Mouse (Mus musculus) frontal cortex, adult (tissue): ENCODE data around the gene March9.
"Not testable (repeated sequence)": the region's sequence is repeated elsewhere in the genome, so short reads cannot be mapped to it uniquely, and the experiment has no call there.

Experiments
- ATAC-seq: cut with Nextera tagmentation; 2 replicates; pipeline ENCODE4 v1.9.2; 2017; ENCODE audit warnings: mild to moderate bottlenecking, moderate library complexity, mixed read lengths; ENCODE audit not compliant: low TSS enrichment

March9 gene

DNA sequence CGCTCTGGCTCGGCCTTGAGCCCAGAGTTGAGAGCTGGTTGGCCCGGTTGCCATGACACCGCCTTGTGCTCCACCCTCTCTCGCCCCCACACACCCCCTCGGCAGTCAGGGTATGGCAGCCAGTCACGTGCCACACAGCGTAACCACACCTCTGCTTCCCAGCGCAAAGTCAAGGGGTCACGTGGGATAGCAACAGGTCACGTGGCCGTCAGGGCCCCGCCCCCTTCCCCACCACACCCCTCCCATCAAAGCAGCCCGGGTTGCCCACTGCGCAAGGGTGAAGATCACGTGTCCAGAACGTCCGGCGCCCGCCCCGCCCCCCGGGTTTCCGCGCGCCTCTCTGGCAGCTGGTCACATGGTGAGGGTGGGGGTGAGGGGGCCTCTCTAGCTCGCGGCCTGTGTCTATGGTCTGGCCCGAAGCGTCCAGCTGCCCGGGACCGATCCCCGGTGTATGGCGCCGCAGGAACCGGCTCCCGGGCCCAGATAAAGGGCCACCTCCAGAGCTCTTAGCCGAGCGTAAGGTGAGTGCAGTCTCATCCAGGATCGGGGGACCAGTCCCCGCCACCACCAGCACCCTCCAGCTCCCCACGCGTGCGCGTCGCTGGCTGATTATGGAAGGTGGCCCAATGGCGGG, 3.4 kb upstream of the March9 start, which contains the start of gene Cdk4:
Gene Cdk4 (plus strand): TSS at position 296 of the 634 bp plus-strand sequence.
- ATAC-seq = peak; percentile 58

DNA sequence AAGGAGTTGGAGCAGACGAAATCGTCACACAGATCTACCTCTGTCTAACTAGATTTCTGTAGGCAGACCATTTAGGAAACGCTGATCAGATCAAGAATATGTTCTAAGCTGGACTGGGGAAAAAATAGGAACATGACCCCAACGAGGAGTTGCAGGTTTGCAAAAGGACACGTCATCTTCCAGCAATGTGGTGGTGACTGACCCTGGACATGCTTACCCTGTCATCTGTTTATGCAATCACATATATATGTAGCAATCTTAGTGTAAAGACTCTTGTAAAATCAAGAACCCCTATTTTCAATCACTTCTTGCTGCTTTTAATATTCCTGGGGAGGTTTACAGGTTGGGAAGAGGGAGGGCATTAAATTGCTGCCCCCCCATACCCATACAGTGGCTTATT, 2.5 kb upstream of the March9 start:
- no peak for ATAC-seq

DNA sequence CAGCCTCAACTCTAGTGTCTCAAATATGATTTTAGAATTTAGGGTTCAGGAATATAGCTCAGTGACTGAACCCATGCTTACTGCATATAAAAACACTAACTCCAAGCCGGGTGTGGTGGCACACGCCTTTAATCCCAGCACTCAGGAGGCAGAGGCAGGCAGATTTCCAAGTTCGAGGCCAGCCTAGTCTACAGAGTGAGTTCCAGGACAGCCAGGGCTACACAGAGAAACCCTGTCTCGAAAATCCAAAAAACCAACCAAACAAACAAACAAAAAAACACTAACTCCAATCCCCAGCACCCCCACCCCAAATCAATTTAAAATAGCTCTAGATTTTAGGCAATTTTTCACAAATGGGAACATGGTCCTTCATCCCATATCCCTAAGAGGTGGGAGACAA, 2.1 kb upstream of the March9 start:
- not testable (repeated sequence) for ATAC-seq

DNA sequence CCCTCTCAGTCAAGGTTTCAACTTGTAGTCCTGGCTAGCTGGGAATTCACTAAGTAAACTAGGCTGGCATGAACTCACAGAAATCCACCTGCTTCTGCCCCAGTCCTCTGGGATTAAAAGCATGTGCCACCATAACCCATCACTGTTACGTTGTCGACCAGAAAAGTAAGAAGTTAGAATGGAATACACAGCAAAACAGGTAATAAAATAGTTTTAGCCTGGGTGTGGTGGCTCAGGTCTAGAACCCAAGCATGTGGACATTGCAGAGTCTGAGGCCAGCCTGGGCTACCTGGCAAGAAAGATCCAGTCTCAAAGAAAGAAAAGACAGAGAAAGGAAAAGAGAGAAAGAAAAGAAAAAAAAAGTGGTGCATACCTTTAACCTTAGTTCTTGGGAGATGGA, 1.5 kb upstream of the March9 start:
- ATAC-seq = no peak

DNA sequence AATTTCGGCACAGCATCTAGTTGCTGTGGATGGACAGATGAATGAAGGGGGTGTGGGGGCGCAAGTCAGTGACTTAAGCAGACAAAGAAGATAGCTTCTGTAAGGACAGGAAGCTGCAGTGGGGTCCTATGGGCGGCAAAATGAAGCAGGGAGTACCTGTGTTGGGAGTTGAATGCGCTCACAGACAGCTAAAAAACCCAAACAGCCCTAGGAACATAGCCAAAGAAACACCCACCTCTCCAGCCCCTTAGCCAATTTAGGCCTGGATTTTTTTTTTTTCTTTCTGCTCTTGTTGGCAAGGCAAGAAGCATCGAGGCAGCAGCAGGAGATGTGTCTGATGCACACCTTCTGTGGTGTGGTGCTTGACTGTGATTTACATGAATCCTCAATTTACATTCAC, 1.1 kb upstream of the March9 start:
- no peak for ATAC-seq

DNA sequence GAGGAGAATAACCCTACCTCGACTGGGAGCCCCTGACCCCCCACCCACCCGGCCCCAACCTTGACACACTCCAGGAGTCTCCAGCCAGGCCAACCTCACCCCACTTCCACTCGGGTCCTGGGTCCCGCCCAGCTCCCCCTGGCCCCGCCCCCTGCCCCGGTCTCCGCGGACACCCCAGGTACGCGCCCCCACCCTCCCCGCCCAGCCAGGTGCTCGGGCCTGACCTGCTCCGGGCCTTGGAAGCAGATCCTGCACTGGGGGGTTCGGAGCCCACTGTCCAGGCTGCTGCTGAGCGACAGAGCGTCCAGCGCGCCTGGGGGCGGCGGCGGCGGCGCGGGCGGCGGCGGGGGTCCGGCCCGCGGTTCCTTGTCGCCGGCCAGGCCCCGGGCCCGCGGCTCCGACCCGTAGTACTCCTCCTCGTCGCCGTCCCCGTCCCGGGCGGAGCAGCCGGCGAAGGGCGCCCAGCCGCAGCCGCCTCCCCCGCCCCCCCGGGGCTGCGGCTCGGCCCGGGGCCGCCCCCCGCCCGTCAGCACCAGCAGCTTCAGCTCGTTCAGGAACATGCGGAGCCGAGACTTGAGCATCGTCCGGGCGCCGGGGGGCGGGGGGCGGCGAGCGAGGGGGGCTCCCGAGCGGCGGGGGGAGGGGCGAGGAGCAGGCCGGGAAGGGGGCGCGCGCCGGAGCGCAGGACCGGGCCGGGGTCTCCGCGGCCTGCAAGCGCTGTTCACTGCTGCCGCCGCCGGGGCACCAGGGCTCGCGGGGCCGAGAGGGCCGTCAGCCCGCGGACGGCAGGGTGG, 613 bp downstream of the March9 start:
- no peak for ATAC-seq

DNA sequence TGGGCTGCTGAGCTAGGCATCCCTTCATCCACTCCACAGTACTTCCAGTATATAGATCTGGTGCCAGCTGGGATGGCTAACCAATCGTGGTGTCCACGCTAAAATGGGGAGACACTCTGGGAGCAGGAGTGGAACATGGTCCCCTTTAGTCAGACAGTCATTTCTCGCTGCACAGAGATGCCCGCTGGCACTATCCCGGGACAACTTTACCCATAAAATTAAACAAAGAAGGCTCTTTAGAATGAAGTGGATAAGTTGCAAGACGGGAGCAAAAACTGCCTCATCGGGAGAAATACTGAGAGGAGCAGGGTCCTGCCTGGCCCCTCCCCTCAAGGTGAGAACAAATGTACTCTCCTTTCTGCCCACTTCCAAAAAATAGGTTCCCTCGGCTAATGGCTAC, 1.3 kb downstream of the March9 start:
- ATAC-seq = no peak

DNA sequence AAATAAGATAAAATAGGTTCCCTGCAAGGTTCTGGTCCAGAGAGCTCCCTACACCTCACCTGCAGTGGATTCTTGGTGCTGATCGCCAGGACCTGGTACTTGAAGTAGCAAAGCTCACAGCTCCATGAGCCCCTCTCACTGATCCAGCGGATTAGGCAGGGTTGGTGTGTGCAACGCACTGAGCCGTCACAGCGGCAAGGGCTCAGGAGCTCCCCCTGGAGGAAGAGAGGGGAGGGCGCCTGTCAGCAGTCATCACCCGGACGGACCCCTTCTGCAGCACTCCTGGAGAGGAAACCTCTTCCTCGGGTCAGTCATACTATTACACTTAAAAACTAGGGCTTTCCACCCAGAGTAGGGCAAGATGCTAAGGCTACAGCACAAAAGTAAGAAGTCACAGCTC, 1.8 kb downstream of the March9 start:
- peak; percentile 40 for ATAC-seq

DNA sequence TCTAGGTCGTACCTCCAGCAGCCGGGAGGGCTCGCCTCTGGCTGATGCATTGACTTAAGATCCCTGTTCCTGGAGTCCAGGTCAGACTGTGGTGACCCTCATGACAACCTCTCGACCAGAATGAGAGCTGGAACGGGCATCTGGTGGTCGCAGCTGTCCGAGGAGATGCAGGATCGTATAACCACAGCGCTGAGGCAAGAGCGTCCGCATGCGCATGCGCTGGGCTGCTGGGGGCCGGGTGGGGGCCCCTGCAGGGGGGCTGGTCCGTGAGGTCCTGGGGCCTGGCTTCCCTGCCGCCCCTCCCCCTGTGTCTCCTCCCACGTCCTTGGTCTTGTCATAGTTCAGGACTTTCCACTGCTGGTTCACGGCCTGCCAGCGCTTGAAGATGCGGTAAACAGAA, 3.5 kb downstream of the March9 start:
- no peak for ATAC-seq

DNA sequence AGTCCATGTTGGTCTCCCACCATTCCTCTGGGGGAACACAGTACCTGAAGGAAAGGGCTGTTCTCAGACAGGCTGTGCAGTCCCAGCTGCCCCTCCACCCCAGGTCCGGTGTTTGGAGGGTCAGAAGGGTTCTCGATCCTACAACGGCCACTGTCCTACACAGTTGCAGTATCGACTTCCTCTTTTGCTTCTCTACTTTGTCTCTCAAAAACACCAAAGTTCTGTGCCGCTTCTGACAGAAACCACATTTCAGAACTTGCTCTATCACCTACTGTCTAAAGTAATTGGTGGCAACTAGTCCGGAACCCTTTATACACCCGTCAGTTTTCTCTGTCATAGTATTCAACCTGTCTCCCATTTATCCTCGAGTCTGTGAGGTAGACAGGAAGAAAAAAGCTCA, 4.6 kb downstream of the March9 start:
- ATAC-seq = no peak

DNA sequence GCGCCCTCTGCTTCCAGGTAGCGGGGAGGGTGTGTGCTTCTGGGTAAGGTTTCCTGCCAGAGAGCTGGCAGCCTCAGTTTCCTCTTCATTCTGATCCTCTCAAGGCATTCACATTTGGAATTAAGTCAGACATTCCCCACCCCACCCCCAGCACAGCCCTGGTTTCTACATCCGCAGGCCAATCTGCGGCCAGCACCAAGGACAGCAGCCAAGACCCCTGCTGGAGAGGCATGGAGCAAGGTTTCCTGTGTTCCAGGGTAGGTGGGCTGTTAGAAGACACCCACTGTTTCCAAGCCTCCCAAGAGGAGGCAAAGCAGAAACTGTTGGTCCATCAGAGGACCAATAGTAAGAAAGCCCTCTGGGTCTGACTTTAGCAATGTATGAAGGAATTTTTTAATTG, 5.3 kb downstream of the March9 start:
- no peak for ATAC-seq

DNA sequence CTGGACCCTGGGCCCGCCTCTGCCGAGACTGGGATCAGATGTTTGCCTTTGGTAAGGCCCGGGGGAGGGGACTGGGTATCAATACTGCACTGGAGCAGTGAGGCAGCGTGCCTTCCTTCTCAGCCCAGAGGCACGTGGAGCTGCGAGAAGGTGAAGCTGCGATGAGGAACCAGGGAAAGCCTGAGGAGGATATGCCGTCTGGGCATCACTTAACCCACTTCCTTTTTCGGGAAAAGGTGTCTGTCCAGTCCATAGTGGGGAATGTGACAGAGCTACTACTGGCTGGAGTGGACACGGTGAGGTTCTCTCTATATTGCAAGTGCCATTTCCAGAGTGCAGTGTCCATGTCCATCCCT, 9.9 kb downstream of the March9 start:
- ATAC-seq = no peak

DNA sequence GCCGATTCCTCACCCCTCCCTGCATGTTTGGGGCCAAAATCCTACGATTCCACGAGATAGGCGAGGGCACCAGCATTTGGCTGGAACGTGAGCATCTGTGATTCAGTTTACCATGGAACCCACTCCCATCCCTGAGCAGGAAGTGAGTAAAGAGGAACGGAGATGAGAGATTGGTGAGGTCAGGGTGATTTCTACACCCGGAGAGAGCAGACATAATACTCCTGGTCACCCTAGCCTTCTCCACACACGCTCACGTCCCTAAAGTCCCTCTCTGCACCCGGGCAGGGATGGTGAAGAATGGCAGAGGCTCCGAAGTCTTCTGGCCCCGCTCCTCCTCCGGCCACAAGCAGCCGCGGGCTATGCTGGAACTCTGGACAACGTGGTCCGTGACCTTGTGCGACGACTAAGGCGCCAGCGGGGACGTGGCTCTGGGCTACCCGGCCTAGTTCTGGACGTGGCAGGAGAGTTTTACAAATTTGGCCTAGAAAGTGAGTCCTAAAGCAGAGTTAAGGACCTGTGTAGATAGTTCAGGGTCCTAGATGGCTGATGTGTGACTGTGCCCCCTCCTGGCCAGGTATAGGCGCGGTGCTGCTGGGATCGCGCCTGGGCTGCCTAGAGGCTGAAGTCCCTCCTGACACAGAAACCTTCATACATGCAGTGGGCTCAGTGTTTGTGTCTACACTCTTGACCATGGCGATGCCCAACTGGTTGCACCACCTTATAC, 10.4 kb downstream of the March9 start:
- ATAC-seq = no peak

DNA sequence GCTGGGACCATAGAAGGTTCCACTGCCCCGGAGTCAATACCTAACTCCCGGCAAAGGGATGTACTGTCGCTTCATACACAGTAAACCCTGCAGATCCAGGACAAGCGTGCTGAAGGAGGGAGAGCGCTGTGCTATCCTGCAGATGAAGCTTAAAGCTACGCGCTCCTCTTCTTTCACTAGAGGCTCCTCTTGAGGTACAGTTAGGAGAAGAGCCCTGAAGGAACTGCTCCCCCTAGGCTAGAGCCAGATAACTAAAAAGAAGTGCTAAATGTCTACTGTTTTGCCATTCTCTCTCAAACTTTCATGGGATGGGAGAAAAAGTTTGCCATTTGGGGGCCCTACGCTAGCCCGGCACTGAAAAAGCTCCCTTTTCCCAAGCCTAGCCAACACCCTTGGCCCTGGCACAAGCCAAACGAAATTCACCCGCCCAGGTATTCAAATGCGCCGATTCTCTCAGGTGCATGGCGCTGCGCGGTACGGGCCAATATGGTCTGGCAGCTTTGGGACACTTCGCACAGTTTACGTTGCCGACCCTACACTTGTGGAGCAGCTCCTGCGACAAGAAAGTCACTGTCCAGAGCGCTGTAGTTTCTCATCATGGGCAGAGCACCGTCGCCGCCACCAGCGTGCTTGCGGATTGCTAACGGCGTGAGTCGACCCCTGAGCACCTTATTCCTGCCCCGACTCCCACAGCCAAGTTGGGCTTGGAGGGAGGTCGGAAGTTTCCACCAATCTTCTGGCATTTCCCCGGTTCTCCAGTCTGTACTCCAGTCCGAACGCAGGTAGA, 11.2 kb downstream of the March9 start:
- ATAC-seq = peak; percentile 75

DNA sequence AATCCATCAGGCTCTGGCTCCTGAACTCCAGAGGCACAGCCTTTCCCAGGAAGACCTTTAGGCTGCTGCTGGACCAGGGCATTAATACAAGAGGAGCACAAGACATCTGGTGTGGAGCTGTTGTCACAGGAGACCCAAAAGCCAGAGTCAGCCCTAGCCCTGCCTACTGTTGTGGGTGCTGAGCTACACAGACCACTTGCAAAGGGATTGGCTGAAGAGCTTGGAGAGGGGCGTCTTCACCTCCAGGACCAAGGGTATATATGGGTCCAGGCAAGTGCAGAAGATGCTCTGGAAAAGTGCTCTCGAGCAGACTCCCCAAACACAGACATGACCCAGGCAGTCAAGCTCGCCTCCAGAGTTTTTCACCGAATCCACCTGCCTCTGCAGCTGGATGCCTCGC, 12.0 kb downstream of the March9 start, which contains the start of gene Cyp27b1:
Gene Cyp27b1 (plus strand): TSS at position 297 of the 400 bp plus-strand sequence.
- ATAC-seq = no peak

DNA sequence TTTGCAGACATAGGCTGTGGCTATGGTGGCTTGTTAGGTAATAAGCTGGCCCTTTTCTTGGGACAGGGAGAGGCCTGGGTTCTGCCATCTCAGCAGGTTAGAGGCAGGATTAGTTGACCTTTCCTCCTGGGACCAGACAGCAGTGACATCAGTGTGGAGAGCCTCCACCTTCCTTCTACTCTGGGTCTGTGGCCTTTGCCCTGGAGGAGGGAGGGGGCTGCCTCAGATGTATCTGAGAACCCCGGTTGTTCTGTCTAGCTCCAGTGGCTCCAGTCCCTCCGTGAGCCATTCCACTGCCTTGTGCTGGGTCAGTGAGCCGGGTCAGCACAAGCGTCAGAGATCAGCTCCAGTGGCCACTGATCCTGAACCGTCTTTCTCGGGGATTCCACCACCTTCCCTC, 16.8 kb downstream of the March9 start:
- no peak for ATAC-seq

DNA sequence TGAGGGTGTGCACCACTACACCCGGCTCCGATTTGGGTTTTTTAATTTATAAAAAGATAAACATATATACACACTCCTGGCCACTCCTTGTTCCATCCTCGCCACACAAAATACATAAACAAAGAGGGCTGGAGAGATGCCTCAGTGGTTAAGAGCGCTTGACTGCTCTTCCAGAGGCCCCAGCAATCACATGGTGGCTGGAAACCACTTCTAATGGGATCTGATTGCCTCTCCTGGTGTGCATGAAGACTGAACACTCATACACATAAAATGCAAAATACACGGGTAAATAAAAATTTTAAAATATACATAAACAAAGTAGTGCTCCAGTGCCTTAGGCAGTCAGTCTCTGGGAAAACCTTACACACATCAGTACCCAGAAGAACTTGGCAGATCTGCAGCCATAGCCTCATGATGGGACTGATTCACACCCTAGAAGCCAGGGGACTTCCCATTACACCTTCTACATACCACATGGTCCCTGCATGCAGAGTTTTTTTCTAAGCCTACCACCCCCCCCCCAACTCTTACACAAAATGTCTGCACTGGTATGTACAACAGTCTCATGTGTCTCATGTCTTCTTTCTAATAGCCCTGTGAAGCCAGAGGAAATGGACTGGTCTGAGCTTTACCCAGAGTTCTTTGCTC, 17.4 kb downstream of the March9 start:
- no peak for ATAC-seq

DNA sequence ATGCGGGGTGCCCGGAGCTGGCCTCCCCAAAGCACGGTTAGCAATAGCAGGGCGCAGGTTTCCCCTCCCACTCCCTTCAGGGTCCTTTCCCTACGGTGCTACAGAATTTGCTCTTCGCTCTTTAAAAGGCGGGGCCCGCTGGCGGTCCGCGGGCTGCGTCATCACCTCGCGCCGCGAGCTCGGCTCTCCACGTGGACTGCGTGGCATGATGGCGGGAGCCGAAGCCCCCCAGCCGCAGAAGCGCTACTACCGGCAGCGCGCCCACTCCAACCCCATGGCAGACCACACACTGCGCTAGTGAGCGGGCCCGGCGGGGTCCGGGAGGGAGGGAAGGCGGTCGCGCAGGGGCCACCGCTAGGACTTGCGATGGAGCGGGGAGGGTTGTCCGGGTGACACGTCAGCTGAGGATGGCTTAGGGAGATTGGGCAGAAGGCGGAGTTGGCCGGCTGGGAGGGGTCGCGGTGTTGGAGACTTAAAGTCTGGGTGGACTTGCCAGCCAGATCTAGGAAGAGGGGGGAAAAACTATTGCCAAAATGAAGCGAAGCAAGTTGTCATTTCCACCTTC, 18.1 kb downstream of the March9 start:
- peak; percentile 82 for ATAC-seq

DNA sequence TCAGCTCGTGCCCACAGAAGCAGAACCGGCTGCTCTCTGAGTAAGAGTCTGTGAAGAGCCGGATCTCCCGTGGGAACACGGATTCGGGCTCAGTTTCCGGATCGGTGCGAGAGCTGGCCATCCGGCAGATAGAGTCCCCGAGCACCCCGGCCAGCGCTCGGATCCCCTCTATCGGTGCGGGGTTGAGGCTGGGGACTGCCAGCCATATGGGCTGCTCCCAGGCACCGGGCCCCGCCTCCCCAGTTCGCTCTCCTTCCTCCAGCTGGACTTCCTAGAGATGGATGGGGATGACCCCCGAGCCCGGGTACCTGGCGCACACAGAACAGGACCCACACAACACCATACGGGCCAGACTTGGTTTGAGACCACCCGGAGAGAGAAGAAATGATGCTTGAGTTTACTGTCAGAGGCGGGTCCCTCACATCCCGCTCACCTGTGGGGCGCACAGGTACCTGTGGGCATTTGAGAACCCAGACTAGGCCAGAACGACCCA, 18.7 kb downstream of the March9 start, which contains the start of the genes Mettl1 and Eef1akmt3:
Gene Mettl1 (plus strand): TSS at position 141 of the 493 bp plus-strand sequence.
Gene Eef1akmt3 (minus strand): TSS at position 240 of the 493 bp plus-strand sequence.
- ATAC-seq = peak; percentile 46

DNA sequence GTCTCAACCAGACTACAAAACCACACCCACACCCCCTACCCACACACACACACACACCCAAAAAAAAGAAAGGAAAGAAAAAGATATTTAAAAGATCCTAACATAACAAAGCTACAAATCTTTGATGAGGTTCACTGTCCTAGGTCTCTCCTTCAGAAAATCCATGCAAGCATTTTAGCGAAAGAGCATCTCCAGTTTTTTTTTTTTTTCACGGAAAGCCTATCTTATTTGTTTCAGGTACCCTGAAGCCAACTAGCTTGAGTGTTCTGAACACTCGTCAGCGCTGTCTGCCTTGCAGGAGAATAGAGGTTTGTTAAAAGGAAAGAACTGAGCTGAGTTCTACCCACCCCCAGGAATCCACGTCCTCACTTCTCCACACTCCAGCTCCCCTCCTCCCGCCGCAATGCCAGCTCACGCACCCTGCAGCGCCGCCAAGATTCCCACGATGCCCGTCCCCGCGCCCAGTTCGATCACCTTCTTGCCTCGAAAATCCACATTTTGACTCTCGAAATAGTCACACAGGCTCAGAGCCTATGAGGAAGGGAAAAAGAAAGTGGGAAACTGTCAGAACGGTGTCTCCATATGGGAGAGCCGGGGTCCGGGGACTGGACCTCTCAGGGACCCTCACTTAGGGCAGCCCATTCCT, 19.3 kb downstream of the March9 start:
- peak; percentile 39 for ATAC-seq
